In the genomic region with DNA sequence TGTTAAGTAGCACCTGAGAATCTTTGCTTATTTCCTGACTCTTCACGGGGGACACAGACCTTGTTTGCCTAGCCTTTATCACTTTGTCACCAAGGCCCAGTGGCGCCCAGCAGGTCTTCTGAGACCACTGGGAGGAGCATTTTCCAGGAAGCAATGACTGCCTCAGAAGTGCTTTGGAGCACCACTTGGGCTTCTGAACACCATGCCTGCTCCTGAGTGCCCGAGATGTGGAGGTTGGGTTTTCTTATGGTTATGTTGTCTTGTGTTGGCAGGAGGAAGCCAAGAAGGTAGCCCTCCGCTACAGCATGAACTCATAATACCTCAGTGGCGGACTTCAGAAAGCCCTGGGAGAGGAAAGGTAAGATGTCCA, we compare ENCODE assay signal across 23 mouse cellular contexts. TPM values are rescaled to one million over a fixed set of nuclear protein-coding genes. Genes with fewer than 3 reads are reported as not detected.
DNase-seq lines count a peak whose midpoint lies in the region; ATAC-seq and TF ChIP-seq lines count a peak whose summit lies in the region.
"Had no signal": no experiment of that assay in that cellular context is flagged by ENCODE, and none has a peak within 500 bp of the region (broad histone marks: within the 10 kb centered on the region; RNA-seq: fewer than 3 reads in every experiment).

No protein-coding gene starts in this region.

- no peak overlapping the region for H3K4me3 ChIP-seq in kidney, postnatal 0 days (replicated peaks; ENCODE audit: low read depth, low read length)
- H3K4me3 ChIP-seq in lung, embryonic 16.5 days (ENCODE audit: low read length) = no peak overlapping the region
- no peak overlapping the region for H3K4me3 ChIP-seq in small intestine, adult 2 months (ENCODE audit: low read depth, low read length)
- H3K4me3 ChIP-seq: embryonic facial prominence, embryonic 13.5 days; erythroblast, embryonic 14.5 days; forebrain, embryonic 12.5 days; gastrocnemius, adult 2 months; limb, embryonic 12.5 days; myocyte; neural tube, embryonic 13.5 days had no signal

- TF ChIP-seq POLR2A in small intestine, adult 2 months (IDR thresholded peaks at IDR 0.05; ENCODE audit: low read depth, low read length) = no peak

- TF ChIP-seq CTCF in kidney, postnatal 0 days (IDR thresholded peaks at IDR 0.05; ENCODE audit: low read depth) = no peak
- no peak for TF ChIP-seq CTCF in small intestine, adult 2 months (IDR thresholded peaks at IDR 0.05; ENCODE audit: extremely low read depth, insufficient read length, insufficient replicate concordance, low read depth, low read length)

- peak; percentile 84 for DNase-seq in heart, adult 11 months
- no peak for DNase-seq in heart, adult 8-10 months (ENCODE audit: low spot score)
- no peak for DNase-seq in kidney, postnatal 0 days (ENCODE audit: low spot score)
- no peak for DNase-seq in kidney, postnatal 36 days
- no peak for DNase-seq in right cerebral cortex, postnatal 4 days
- DNase-seq: cerebellum, adult 2 months; gastrocnemius, adult 2 months; kidney, adult 2 months; liver, postnatal 0 days; retina, postnatal 1 day; right cerebral cortex, postnatal 25 days; thymus, adult 18-20 months had no signal

- H3K9me3 ChIP-seq in kidney, postnatal 0 days (replicated peaks; ENCODE audit: low read length) = no peaks in the 10 kb centered on the region
- H3K9me3 ChIP-seq in lung, embryonic 16.5 days (ENCODE audit: control insufficient read depth, low read length) = no peaks in the 10 kb centered on the region
- H3K9me3 ChIP-seq: embryonic facial prominence, embryonic 13.5 days; forebrain, embryonic 12.5 days; limb, embryonic 12.5 days; neural tube, embryonic 13.5 days had no signal

- H3K9ac ChIP-seq in kidney, postnatal 0 days (ENCODE audit: low read depth, low read length) = no peak overlapping the region
- no peak overlapping the region for H3K9ac ChIP-seq in lung, embryonic 16.5 days (ENCODE audit: low read length)
- H3K9ac ChIP-seq: embryonic facial prominence, embryonic 13.5 days; forebrain, embryonic 12.5 days; hindbrain, embryonic 14.5 days; limb, embryonic 12.5 days; liver, postnatal 0 days; neural tube, embryonic 13.5 days had no signal

- 0 out of 2 replicates have a peak overlapping the region, but pooled peaks have one; percentile 13 for H3K27ac ChIP-seq in kidney, postnatal 0 days
- peak overlapping the region; percentile 38; the same call in 1 of the 2 replicates for H3K27ac ChIP-seq in lung, embryonic 16.5 days (ENCODE audit: low read length)
- peak overlapping the region; percentile 12; the same call in 1 of the 2 replicates for H3K27ac ChIP-seq in small intestine, adult 2 months (ENCODE audit: insufficient read depth, low read depth, low read length)
- H3K27ac ChIP-seq: embryonic facial prominence, embryonic 13.5 days; forebrain, embryonic 12.5 days; hindbrain, embryonic 14.5 days; limb, embryonic 12.5 days; neural tube, embryonic 13.5 days had no signal

- H3K4me2 ChIP-seq in kidney, postnatal 0 days (ENCODE audit: low read length) = no peak overlapping the region
- no peak overlapping the region for H3K4me2 ChIP-seq in lung, embryonic 16.5 days (ENCODE audit: low read depth, low read length)
- H3K4me2 ChIP-seq: embryonic facial prominence, embryonic 13.5 days; forebrain, embryonic 12.5 days; hindbrain, embryonic 14.5 days; limb, embryonic 12.5 days; liver, embryonic 11.5 days; neural tube, embryonic 13.5 days had no signal

- no peaks in the 10 kb centered on the region for H3K27me3 ChIP-seq in kidney, postnatal 0 days (ENCODE audit: insufficient read depth, low read length)
- H3K27me3 ChIP-seq in lung, embryonic 16.5 days (ENCODE audit: control insufficient read depth, insufficient read depth, low read depth, low read length) = peaks cover 5% of the 10 kb centered on the region; the same call in 1 of the 2 replicates
- H3K27me3 ChIP-seq in small intestine, adult 2 months (ENCODE audit: control insufficient read depth, insufficient read depth, low read length) = peaks cover 11% of the 10 kb centered on the region; the same call in 1 of the 2 replicates
- H3K27me3 ChIP-seq: embryonic facial prominence, embryonic 13.5 days; limb, embryonic 12.5 days; neural tube, embryonic 13.5 days had no signal

- ATAC-seq in kidney, postnatal 0 days (replicated peaks; ENCODE audit: low FRiP score, low read depth) = no peak
- ATAC-seq in lung, embryonic 16.5 days (ENCODE audit: low read depth) = no peak
- ATAC-seq: liver, postnatal 0 days; midbrain, embryonic 16.5 days had no signal

- H3K36me3 ChIP-seq in kidney, postnatal 0 days (ENCODE audit: insufficient read depth, low read length) = no peaks in the 10 kb centered on the region
- H3K36me3 ChIP-seq in lung, embryonic 16.5 days (ENCODE audit: control insufficient read depth, insufficient read depth, low read length) = 0 out of 2 replicates have a peak, but pooled peaks cover 5% of the 10 kb centered on the region
- no peaks in the 10 kb centered on the region; the same call in 1 of the 2 replicates for H3K36me3 ChIP-seq in small intestine, adult 2 months (ENCODE audit: control insufficient read depth, insufficient read depth, low read length)
- H3K36me3 ChIP-seq: forebrain, embryonic 12.5 days had no signal

- WGBS in kidney, postnatal 0 days = 71% methylated on average over 5 of the region's 5 CpGs
- 50% methylated on average over 5 of the region's 5 CpGs for WGBS in lung, embryonic 16.5 days
- WGBS in small intestine, adult 2 months = 59% methylated on average over 5 of the region's 5 CpGs

- peaks cover 12% of the 10 kb centered on the region; the same call in 1 of the 2 replicates for H3K4me1 ChIP-seq in kidney, postnatal 0 days (replicated peaks; ENCODE audit: insufficient read depth, low read length)
- peaks cover 59% of the 10 kb centered on the region for H3K4me1 ChIP-seq in lung, embryonic 16.5 days (replicated peaks; ENCODE audit: control insufficient read depth, insufficient read depth, low read length)
- no peaks in the 10 kb centered on the region; the same call in none of the 2 replicates for H3K4me1 ChIP-seq in small intestine, adult 2 months (ENCODE audit: control insufficient read depth, insufficient read depth, insufficient read length, low read length)

RNA-seq across cellular contexts. Expression of gene Adam19, which starts 4.8 kb away (rescaled TPM):
- total RNA-seq in heart, adult 8-10 months (2022) = 10 to 100 TPM; 17.7 to 42.4 (median 24.0) TPM
- polyA plus RNA-seq in kidney, postnatal 0 days (2015; fragmentation: Nextera tagmentation; extraction: Ambion mirVana) = 6.5 and 8.1 TPM in 2 replicates
- polyA plus RNA-seq in lung, embryonic 16.5 days (2015; fragmentation: Nextera tagmentation; extraction: Ambion mirVana) = 20.7 and 22.2 TPM in 2 replicates
- polyA plus RNA-seq in small intestine, adult 2 months (2012; rRNA removed) = 4.4 and 6.8 TPM in 2 replicates

RNA-seq across cellular contexts. Expression of gene Gm12166, which starts 8.5 kb away (rescaled TPM):
- 1 to 10 TPM in 2 of 4 experiments, under 1 TPM in 2; 0.43 to 1.3 (median 0.96) TPM for total RNA-seq in heart, adult 8-10 months (2022)
- 6.0 and 6.2 TPM in 2 replicates for polyA plus RNA-seq in kidney, postnatal 0 days (2015; fragmentation: Nextera tagmentation; extraction: Ambion mirVana)
- 5.4 and 6.8 TPM in 2 replicates for polyA plus RNA-seq in lung, embryonic 16.5 days (2015; fragmentation: Nextera tagmentation; extraction: Ambion mirVana)
- polyA plus RNA-seq in small intestine, adult 2 months (2012; rRNA removed) = 12.6 and 25.3 TPM in 2 replicates
